Mouse (Mus musculus) lung, adult 2 months (tissue): ENCODE measurements around the gene B3gnt9.

Experiments used
- CTCF ChIP-seq: fragments of 200-500 bp; IDR thresholded peaks from 2 replicates; pipeline ENCODE4 v1.5.1; 2011; ENCODE audit warnings: mild to moderate bottlenecking, low read length, control low read depth; ENCODE audit not compliant: insufficient read depth
- POLR2A ChIP-seq: fragments of 200-500 bp; IDR thresholded peaks from 2 replicates; pipeline ENCODE4 v1.6.1; 2011; ENCODE audit warnings: low read depth, mild to moderate bottlenecking, control low read depth, low read length, borderline replicate concordance; ENCODE audit errors: extremely low read depth

- TF ChIP-seq CTCF (no peak), POLR2A (no peak)
Observed at GRCm38 (mm10) chr8:105251954-105252353, 3.0 kb downstream of the B3gnt9 start.
